Mouse (Mus musculus) midbrain, embryonic 14.5 days (tissue): ENCODE measurements around the gene Mrps18b. TPM values are rescaled to one million over a fixed set of nuclear protein-coding genes. Genes with fewer than 3 reads are reported as not detected.
A peak's percentile ranks its signal among the peaks of the same experiment; 100 is the strongest.

ENCODE experiments used
- ATAC-seq: fragments of 200-750 bp; cut with Nextera tagmentation; 2 replicates; pipeline ENCODE4 v1.8.0; 2017; ENCODE audit warnings: moderate number of reproducible peaks, moderate library complexity; ENCODE audit not compliant: low FRiP score, low TSS enrichment
- DNase-seq: peaks from one replicate; pipeline ENCODE4 v3.0.0-alpha.2; 2015
- H3K27ac ChIP-seq: fragments of 300-500 bp; sonication (generic); replicated peaks from 2 replicates; pipeline ENCODE4 v1.5.1; 2014; ENCODE audit warnings: mild to moderate bottlenecking, low read depth, low read length, moderate library complexity
- H3K27me3 ChIP-seq: fragments of 300-500 bp; sonication (generic); 2 replicates; pipeline ENCODE4 v1.6.1; 2014; ENCODE audit warnings: low read length, control low read depth, mixed read lengths; ENCODE audit not compliant: control insufficient read depth, insufficient read depth
- H3K36me3 ChIP-seq: fragments of 300-500 bp; sonication (generic); 2 replicates; pipeline ENCODE4 v1.6.1; 2014; ENCODE audit warnings: low read length, control low read depth; ENCODE audit not compliant: control insufficient read depth, insufficient read depth
- H3K4me1 ChIP-seq: fragments of 300-500 bp; sonication (generic); 2 replicates; pipeline ENCODE4 v1.6.1; 2014; ENCODE audit warnings: mild to moderate bottlenecking, antibody characterized with exemption, low read length, control low read depth; ENCODE audit not compliant: control insufficient read depth, insufficient read depth
- H3K4me2 ChIP-seq: fragments of 300-500 bp; sonication (generic); 2 replicates; pipeline ENCODE4 v1.6.1; 2014; ENCODE audit warnings: mild to moderate bottlenecking, low read length, moderate library complexity
- H3K4me3 ChIP-seq: fragments of 300-500 bp; sonication (generic); replicated peaks from 2 replicates; pipeline ENCODE4 v1.5.1; 2014; ENCODE audit warnings: low read depth, low read length
- H3K9ac ChIP-seq: fragments of 300-500 bp; sonication (generic); replicated peaks from 2 replicates; pipeline ENCODE4 v1.6.1; 2014; ENCODE audit warnings: mild to moderate bottlenecking, low read length, moderate library complexity
- H3K9me3 ChIP-seq: fragments of 300-500 bp; sonication (generic); 2 replicates; pipeline ENCODE4 v1.6.1; 2016; ENCODE audit warnings: low read length, control low read depth, mixed read lengths; ENCODE audit not compliant: control insufficient read depth
- WGBS: fragments of 180-500 bp; shearing (Covaris S2); extraction: QIAGEN DNeasy Blood & Tissue Kit; methylation state at CpG from one replicate; pipeline ENCODE4 v1.1.7; 2014; 5-methylcytosine and 5-hydroxymethylcytosine counted together
- microRNA counts: library from miRNA; unstranded; fragments of <30 nt; microRNA quantifications from one replicate; lab custom pipeline; 2016
- microRNA-seq: library from miRNA; unstranded; fragments of <30 nt; microRNA quantifications from one replicate; pipeline ENCODE4, GENCODE M21; 2016
- polyA plus RNA-seq: library from polyadenylated mRNA; unstranded; fragments of >200 nt; fragmentation: Nextera tagmentation; extraction: Ambion mirVana; gene quantifications from 2 replicates; pipeline ENCODE4 v1.2.1, GENCODE M21; 2014

Mrps18b gene
- polyA plus RNA-seq, 1 experiment from 2014 or later, result 55.3 TPM

DNA sequence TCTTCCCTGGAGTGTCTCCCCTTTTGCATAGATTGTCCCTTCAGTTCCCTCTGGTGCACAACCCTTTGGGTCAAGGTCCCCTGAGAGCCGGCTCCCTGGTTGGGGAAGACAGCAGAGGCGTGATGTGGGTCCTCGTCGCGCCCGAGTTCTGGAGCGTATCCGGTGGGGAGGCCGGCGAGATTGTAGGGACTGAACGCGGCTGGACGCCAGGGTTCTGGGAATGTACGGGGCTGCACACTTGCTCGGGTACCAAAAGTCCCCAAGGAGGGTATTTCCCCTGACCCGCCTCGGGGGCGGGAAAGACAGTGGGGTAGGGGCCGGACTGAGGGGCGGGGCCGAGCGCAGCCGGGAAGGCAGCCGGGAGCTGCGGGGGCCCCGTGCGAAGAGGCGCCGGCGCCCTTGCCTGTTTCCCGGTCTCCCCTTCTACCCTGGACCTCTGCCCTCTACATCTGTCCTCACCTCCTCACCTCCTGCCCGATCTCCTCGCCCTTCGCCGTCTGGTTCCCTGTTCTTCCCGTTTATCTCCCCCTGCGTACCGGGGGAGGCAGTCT lies 49.8 kb downstream of the Mrps18b start:
- under 1% methylated on average over 31 of the region's 38 CpGs for WGBS
- Histone ChIP-seq H3K27ac (peak overlapping the region; percentile 97), H3K36me3 (peaks cover 3% of the 10 kb centered on the region; the same call in 1 of the 2 replicates), H3K9ac (peak overlapping the region; percentile 93), H3K4me2 (peak overlapping the region; percentile 91), H3K27me3 (no peaks in the 10 kb centered on the region), H3K9me3 (no peaks in the 10 kb centered on the region), H3K4me1 (peaks cover 42% of the 10 kb centered on the region), H3K4me3 (peak overlapping the region; percentile 79)
- DNase-seq (peak; percentile 79), ATAC-seq (peak; percentile 29)

DNA sequence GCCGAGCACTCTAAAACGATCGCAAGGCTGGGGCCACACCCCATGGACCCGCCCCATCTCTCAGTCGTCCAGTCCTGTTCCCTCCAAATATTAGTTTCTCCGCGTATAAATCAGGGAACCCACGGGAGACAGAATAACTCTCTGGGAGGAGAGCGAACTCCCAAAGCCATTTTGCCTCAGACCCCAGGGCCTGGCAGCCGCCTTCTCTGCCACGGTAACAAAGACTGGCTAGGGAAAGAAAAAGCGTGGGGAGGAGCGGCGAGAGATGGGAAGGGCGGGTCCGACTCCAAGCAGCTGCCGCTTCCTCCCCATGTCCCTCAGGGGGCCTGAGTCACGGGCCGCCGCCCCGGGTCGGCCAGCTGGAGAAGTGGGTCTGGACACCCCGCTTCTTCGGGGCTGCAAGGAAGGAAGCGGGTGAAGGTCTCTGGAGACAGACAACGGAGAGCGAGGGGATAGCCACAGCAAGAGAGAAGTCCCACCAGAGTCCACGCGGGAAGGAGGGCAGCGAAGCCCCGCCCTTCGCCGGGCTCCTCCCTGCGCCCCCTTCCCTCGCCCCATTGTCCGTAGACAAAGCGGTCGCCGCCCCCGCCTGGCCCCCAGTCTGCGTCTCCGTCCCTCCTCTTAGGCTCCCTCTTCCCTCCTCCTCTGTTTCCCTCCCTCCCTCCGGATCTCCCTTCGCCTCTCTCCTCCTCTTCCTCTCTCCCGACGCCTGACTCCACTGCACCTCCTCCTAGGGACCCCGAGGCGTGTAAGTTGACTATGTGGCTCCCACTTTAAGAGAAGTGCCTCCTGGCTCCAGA lies 50.5 kb downstream of the Mrps18b start, which contains the start of gene Ppp1r18:
Gene Ppp1r18, plus strand, starts transcription at position 113 of the 800 bp plus-strand sequence.
- Histone ChIP-seq H3K4me3 (peak within 1 kb of the TSS; percentile 79), H3K4me1 (peaks cover 43% of the 10 kb centered on the region), H3K9me3 (no peaks in the 10 kb centered on the region), H3K36me3 (no peaks in the 10 kb centered on the region), H3K4me2 (peak within 1 kb of the TSS; percentile 91), H3K9ac (peak within 1 kb of the TSS; percentile 93), H3K27ac (peak within 1 kb of the TSS; percentile 97), H3K27me3 (no peaks in the 10 kb centered on the region)
- DNase-seq (peak; percentile 88), ATAC-seq (peak; percentile 72)
- under 1% methylated on average over 47 of the region's 48 CpGs for WGBS

DNA sequence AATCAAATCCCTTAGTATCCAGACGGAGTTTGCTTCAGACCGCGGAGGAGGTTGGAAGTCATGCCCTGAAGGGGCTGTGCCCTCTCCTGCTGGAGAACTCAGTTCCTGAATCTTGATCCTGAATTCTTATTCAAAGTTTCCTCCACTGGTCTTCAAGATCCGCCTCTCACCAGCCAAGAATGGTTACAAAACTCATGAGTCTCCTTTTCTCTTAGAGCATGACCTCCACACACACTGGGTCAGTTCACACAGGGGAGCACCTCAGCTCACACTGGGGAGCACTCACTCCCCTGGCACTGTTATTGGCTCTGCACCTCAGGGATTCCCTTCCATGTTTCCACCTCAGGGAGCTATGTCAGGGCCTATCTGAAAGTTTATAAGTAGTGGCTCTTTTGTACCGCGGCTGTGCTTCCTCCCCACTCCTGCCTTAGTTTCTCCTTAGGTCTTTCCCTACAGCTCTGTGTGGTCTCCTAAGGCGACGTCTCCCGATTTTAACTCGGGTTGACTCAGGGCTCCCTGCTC lies 51.3 kb downstream of the Mrps18b start:
- WGBS, result 24% methylated on average over 10 of the region's 10 CpGs
- H3K27me3 ChIP-seq, result no peaks in the 10 kb centered on the region

DNA sequence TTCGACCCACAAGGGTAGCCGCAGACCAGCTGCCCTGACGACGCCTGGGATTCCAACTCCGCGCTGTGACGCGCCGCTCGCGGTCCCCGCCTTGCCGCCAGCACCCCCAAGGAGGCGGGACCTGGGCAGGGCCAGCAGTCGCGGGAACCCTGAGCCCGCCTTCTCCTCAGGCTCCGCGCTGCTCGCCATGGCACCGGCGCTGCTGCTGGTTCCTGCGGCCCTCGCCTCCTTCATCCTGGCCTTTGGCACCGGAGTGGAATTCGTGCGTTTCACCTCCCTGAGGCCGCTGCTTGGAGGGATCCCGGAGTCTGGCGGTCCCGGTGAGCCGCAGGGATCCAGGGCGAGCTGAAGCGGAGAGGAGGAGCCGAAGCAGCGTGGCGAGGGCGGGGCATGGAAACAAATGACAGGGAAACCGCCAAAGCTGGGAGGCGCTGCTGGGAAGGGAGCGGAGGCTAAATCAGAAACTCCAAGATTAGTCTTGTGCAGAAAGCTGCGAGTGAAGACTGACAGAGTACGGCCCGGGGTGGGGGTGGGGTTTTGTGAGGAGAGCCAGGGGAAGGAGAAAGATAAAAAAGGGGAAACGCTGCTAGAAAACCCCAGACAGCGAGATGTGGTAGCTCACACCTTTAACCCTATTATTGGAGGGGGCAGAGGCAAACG lies 54.9 kb downstream of the Mrps18b start, which contains the start of gene Nrm:
Gene Nrm, plus strand, starts transcription at position 121 of the 660 bp plus-strand sequence.
- under 1% methylated on average over 47 of the region's 47 CpGs for WGBS
- DNase-seq (peak; percentile 93), ATAC-seq (peak; percentile 90)
- Histone ChIP-seq H3K27me3 (no peaks in the 10 kb centered on the region), H3K9ac (peak within 1 kb of the TSS; percentile 70), H3K4me3 (peak within 1 kb of the TSS; percentile 72), H3K4me2 (peak within 1 kb of the TSS; percentile 60), H3K27ac (peak within 1 kb of the TSS; percentile 94), H3K36me3 (peaks cover 19% of the 10 kb centered on the region), H3K9me3 (no peaks in the 10 kb centered on the region), H3K4me1 (peaks cover 12% of the 10 kb centered on the region)

More for the DNA sequence above, 51.3 kb downstream of the Mrps18b start:
- DNase-seq, result no peak
- H3K9me3 ChIP-seq, result no peaks in the 10 kb centered on the region
- H3K36me3 ChIP-seq, result no peaks in the 10 kb centered on the region
- H3K27ac ChIP-seq, result peak overlapping the region; percentile 97
- H3K4me1 ChIP-seq, result peaks cover 36% of the 10 kb centered on the region
- H3K4me2 ChIP-seq, result peak overlapping the region; percentile 91
- ATAC-seq, result no peak
- peak overlapping the region; percentile 79 for H3K4me3 ChIP-seq
- H3K9ac ChIP-seq, result peak overlapping the region; percentile 93

DNA sequence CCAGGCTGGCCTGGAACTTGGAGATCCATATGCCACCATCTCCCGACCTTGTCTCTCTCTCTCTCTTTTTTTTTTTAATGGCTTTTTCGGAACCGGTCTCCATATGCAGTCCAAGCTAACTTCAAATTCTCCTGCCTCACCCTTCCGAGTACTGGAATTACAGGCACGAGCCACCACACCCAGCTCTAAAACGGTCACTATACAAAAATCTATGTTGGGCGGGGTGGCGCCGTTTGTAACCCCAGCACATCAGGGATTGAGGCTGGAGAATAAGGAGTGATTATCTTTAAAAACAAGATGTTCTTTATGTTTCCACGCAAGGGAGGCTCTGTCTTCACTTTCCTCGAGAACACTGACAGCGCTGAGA lies 55.4 kb downstream of the Mrps18b start:
- 4% methylated on average over 12 of the region's 12 CpGs for WGBS

More for the DNA sequence above, 55.4 kb downstream of the Mrps18b start:
- Histone ChIP-seq H3K4me3 (peak overlapping the region; percentile 72), H3K36me3 (peaks cover 19% of the 10 kb centered on the region), H3K27me3 (no peaks in the 10 kb centered on the region), H3K4me1 (peaks cover 12% of the 10 kb centered on the region), H3K4me2 (peak overlapping the region; percentile 60), H3K27ac (peak overlapping the region; percentile 94), H3K9me3 (no peaks in the 10 kb centered on the region), H3K9ac (peak overlapping the region; percentile 70)
- ATAC-seq (no peak), DNase-seq (no peak)

MicroRNA genes within 50 kb of the gene (microRNA counts, 519-probe panel; counts per million panel counts)
- microRNA mmu-miR-1894-3p (lab: Ali Mortazavi, UCI) (not detected), microRNA mmu-miR-1894-5p (lab: Ali Mortazavi, UCI) (not detected), microRNA mmu-miR-877 (lab: Ali Mortazavi, UCI) (not detected)

Small RNA genes within 50 kb of the gene (microRNA-seq; reads per million reads assigned to microRNA genes)
- gene Gm28033 (not detected), gene Mir1894 (not detected), gene Mir877 (108 reads per million, percentile 57 among the genes with 10 or more reads in this experiment)

Other genes with a start within 250 kb of the Mrps18b start
- 9.5 and 14.8 TPM in 2 replicates for gene Vars2, start 248.8 kb downstream of the Mrps18b start, polyA plus RNA-seq
- gene Gtf2h4, start 242.7 kb downstream of the Mrps18b start, polyA plus RNA-seq, result 23.6 and 25.5 TPM in 2 replicates
- 52.9 and 87.2 TPM in 2 replicates for gene Ddr1, start 211.8 kb downstream of the Mrps18b start, polyA plus RNA-seq
- 3.3 and 4.0 TPM in 2 replicates for gene Ier3, start 94.7 kb downstream of the Mrps18b start, polyA plus RNA-seq
- gene Flot1, start 93.2 kb downstream of the Mrps18b start, polyA plus RNA-seq, result 59.9 and 74.0 TPM in 2 replicates
- 1,880 and 2,054 TPM in 2 replicates for gene Tubb5, start 78.1 kb downstream of the Mrps18b start, polyA plus RNA-seq
- gene Mdc1, start 74.9 kb downstream of the Mrps18b start, polyA plus RNA-seq, result 7.3 and 8.2 TPM in 2 replicates
- 14.5 and 20.2 TPM in 2 replicates for gene Nrm, start 55.1 kb downstream of the Mrps18b start, polyA plus RNA-seq
- gene Ppp1r18, start 50.8 kb downstream of the Mrps18b start, polyA plus RNA-seq, result 17.4 and 21.0 TPM in 2 replicates
- gene Dhx16, start 36.6 kb downstream of the Mrps18b start, polyA plus RNA-seq, result 27.4 and 30.7 TPM in 2 replicates
- 50.7 and 70.0 TPM in 2 replicates for gene 2310061I04Rik, start 19.0 kb downstream of the Mrps18b start, polyA plus RNA-seq
- gene Atat1, start 6.3 kb downstream of the Mrps18b start, polyA plus RNA-seq, result 478 and 503 TPM in 2 replicates
- 36.3 and 45.2 TPM in 2 replicates for gene Ppp1r10, start within 50 bp of the Mrps18b start, polyA plus RNA-seq
- 64.9 and 82.4 TPM in 2 replicates for gene Abcf1, start 53.4 kb upstream of the Mrps18b start, polyA plus RNA-seq
- 42.4 and 49.6 TPM in 2 replicates for gene Gnl1, start 63.5 kb upstream of the Mrps18b start, polyA plus RNA-seq
- 80.3 and 87.3 TPM in 2 replicates for gene Prr3, start 63.8 kb upstream of the Mrps18b start, polyA plus RNA-seq
- gene H2-T24, start 104.2 kb upstream of the Mrps18b start, polyA plus RNA-seq, result 7.4 and 9.8 TPM in 2 replicates
- gene H2-T23, start 116.5 kb upstream of the Mrps18b start, polyA plus RNA-seq, result 4.4 TPM in 2 replicates
- 4.8 and 7.5 TPM in 2 replicates for gene H2-T22, start 126.4 kb upstream of the Mrps18b start, polyA plus RNA-seq
- gene Gm6034, start 126.6 kb upstream of the Mrps18b start, polyA plus RNA-seq, result not detected in 2 replicates
- not detected in 2 replicates for gene Gm11127, start 142.0 kb upstream of the Mrps18b start, polyA plus RNA-seq
- gene Gm19684, start 205.3 kb upstream of the Mrps18b start, polyA plus RNA-seq, result not detected in 2 replicates
- gene Gm7030, start 213.0 kb upstream of the Mrps18b start, polyA plus RNA-seq, result not detected in 2 replicates